Comparison of ENCODE assay signal across 27 mouse cellular contexts in the genomic region with DNA sequence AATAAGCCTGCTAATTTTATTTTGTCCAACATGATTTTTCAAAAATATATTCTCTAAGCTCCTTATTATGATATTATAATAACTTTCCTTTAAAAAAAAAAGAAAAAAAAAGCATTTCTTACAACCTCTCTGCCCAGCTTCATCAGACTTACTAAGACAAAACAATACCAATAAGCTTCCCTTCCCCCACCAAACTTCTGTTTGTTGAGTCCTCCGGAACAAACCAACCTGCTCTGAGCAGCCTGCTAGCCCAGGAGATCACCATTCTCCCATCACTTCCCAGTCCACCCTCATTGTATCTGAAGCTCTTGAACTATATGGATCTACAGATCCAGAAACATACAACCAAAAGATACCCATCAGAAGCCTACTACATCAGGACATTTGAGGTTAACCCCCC.
"Had no signal": no experiment of that assay in that cellular context is flagged by ENCODE, and none has a peak within 500 bp of the region (broad histone marks: within the 10 kb centered on the region; RNA-seq: fewer than 3 reads in every experiment).

No protein-coding gene starts in this region.

- ATAC-seq: hindbrain, embryonic 16.5 days; inflammation-experienced regulatory T-cells, adult 6 months; intestine, embryonic 15.5 days; intestine, postnatal 0 days had no signal

- DNase-seq: gastrocnemius, adult 2 months; gastrocnemius, postnatal 10 days; gastrocnemius, postnatal 25 days; heart, adult 18-20 months; heart, postnatal 10 days; heart, postnatal 4 days; kidney, adult 18-20 months; kidney, adult 8-10 months; kidney, postnatal 10 days; kidney, postnatal 25 days; kidney, postnatal 4 days; liver; liver, embryonic 13.5 days had no signal

- H3K36me3 ChIP-seq: heart, embryonic 10.5 days; heart, embryonic 12.5 days; hindbrain, embryonic 10.5 days; hindbrain, embryonic 12.5 days; intestine, embryonic 15.5 days; limb, embryonic 10.5 days; limb, embryonic 12.5 days; liver, embryonic 13.5 days had no signal

- H3K4me1 ChIP-seq: heart, embryonic 10.5 days; heart, embryonic 12.5 days; hindbrain, embryonic 10.5 days; hindbrain, embryonic 12.5 days; intestine, embryonic 15.5 days; limb, embryonic 10.5 days; limb, embryonic 12.5 days; liver, embryonic 13.5 days had no signal

- H3K27me3 ChIP-seq: heart, embryonic 12.5 days; hindbrain, embryonic 12.5 days; intestine, embryonic 15.5 days; limb, embryonic 12.5 days; liver, embryonic 13.5 days had no signal

- H3K4me2 ChIP-seq: heart, embryonic 12.5 days; hindbrain, embryonic 12.5 days; hindbrain, embryonic 14.5 days; intestine, embryonic 15.5 days; limb, embryonic 12.5 days; liver, embryonic 11.5 days; liver, embryonic 13.5 days had no signal

- H3K9ac ChIP-seq: heart, embryonic 12.5 days; hindbrain, embryonic 12.5 days; hindbrain, embryonic 14.5 days; intestine, embryonic 15.5 days; limb, embryonic 12.5 days; liver, embryonic 13.5 days had no signal

- H3K9me3 ChIP-seq: heart, embryonic 10.5 days; heart, embryonic 12.5 days; hindbrain, embryonic 10.5 days; hindbrain, embryonic 12.5 days; intestine, embryonic 15.5 days; limb, embryonic 10.5 days; limb, embryonic 12.5 days; liver, embryonic 13.5 days had no signal

- H3K27ac ChIP-seq: gastrocnemius, adult 2 months; heart, embryonic 10.5 days; hindbrain, embryonic 10.5 days; hindbrain, embryonic 12.5 days; hindbrain, embryonic 14.5 days; intestine, embryonic 15.5 days; layer of hippocampus, adult 2 months; left cerebral cortex, adult 2 months; limb, embryonic 10.5 days; limb, embryonic 12.5 days; liver, embryonic 13.5 days had no signal

- H3K4me3 ChIP-seq: gastrocnemius, adult 2 months; heart, embryonic 10.5 days; heart, embryonic 12.5 days; hindbrain, embryonic 10.5 days; hindbrain, embryonic 12.5 days; intestine, embryonic 15.5 days; layer of hippocampus, adult 2 months; left cerebral cortex, adult 2 months; limb, embryonic 10.5 days; limb, embryonic 12.5 days; liver, embryonic 13.5 days had no signal
